Mouse (Mus musculus) kidney, adult 2 months (tissue): ENCODE data around the gene Xkr7.

Experiments used
- CTCF ChIP-seq: fragments of 200-500 bp; conservative IDR thresholded peaks from 2 replicates; pipeline ENCODE4 v1.5.1; 2011; ENCODE audit warnings: low read depth, mild to moderate bottlenecking, control low read depth, low read length, moderate library complexity, mixed read lengths; ENCODE audit not compliant: insufficient read depth, insufficient read length
- POLR2A ChIP-seq: fragments of 200-500 bp; IDR thresholded peaks from one replicate; pipeline ENCODE4 v1.6.1; 2011; ENCODE audit warnings: low read depth, low read length, control low read depth

DNA sequence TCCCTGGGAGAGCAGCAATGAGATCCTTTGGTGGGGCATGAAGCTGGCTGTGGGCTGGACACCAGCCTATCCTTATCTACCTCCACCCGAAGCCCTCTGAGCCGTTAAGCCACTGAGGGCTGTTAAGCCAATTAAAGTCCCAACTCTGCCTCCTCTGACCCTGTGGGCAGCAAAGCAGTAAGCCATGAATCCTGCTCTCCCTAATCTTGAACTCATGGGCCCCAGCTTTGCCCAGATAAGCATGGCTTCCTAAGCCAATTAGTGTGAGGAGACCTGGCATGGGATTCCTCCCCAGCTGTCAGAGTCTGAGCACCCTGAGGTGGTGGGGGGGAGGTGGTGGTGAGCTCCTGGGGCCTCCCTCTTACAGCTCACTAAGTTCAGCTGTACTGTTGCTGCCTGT, 5.0 kb downstream of the Xkr7 start:
- TF ChIP-seq CTCF (no peak), POLR2A (no peak)
